Mouse (Mus musculus): ENCODE results near the gene Rbm47.
A peak's percentile ranks its signal among the peaks of the same experiment; 100 is the strongest.

The Rbm47 gene

DNA sequence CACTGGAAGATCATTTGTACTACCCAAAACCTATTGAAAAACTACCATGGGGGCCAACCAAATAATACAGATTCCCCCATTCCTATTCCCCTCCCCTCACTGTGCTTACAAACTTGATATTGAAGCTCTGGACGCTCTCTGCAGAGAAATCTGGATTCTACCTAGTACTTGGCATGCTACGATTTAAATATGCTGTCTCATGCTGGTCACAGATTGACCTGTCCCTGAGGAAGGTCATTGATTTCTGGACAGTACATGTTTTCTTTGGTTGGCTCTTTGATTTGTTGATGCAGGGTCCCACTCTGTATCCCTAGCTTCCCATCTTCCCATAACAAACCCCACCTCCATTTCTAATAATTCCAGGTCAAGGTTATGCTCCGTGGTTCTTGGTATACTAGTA, 88.4 kb downstream of the Rbm47 start:
- DNase-seq = no peak

DNA sequence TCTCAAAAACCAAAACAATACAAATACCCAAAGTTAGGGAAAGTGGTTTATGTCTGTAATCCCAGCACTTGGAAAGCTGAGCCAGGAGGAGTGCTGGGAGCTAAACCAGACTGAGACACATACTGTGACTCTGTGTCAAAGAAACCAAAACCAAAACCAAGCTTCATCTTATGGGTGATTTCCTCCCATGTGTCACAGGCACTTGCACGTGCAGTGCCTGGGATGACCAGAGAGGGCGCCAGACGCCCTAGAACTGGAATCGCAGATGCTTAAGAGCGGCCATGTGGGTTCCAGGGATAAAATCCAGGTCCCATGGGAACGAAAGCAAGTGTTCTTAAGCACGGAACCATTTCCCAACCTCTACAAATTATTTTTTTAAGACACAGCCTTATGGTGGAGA, 89.6 kb downstream of the Rbm47 start:
- peak; percentile 51 to 61 for DNase-seq

DNA sequence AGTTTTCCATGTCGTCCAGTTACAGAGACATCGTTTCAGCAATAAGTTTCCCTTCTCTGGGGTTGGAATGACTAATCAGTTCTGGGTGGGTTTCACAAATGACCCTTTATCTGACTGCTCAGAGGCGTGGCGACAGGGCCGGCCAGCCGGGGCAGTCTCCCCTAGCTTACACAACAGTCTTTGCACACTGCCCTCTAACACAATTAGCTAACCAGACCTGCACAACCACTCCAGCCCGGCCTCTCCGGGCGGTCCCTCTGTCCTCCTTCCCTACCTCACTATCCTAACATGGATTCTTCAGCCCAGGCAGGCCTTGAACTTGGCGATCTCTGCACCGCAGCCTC, 90.7 kb downstream of the Rbm47 start:
- no peak for DNase-seq

DNA sequence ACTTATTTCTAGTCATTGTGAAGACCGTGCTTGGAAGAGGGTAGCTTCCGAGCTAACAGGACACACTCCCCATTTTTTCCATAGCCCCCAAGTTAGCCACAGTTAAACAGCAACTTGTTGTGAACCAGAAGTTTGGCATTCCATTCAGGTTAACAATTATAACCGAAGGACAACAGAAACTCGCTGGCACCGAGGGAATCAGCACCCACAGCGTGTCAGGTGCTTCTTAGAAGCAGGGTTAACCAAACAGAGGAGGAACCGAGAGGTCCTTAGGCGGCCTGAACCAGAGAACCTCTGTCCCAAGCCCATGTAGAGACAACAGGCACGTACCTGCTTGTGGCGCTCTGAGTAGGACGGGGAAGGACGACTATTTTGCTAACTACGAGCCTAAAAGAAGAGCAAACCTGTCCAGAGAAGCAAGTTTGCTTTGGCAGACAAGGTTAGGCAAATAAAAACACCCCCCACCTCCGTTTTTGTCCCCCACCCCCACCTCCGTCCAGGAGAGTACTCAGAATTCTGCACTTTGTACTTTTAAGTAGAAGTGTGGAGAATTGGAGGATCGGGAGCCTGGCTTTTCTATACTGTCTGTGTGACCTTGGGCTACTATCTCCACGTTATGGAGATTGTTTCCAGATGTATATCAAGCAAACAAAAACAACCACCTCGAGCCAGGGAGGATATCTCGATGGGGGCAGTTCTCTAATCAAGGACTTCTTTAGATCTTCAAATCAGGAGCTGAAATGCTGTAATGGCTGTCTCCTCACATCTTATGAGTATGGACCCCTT, 91.3 kb downstream of the Rbm47 start:
- no peak for DNase-seq

DNA sequence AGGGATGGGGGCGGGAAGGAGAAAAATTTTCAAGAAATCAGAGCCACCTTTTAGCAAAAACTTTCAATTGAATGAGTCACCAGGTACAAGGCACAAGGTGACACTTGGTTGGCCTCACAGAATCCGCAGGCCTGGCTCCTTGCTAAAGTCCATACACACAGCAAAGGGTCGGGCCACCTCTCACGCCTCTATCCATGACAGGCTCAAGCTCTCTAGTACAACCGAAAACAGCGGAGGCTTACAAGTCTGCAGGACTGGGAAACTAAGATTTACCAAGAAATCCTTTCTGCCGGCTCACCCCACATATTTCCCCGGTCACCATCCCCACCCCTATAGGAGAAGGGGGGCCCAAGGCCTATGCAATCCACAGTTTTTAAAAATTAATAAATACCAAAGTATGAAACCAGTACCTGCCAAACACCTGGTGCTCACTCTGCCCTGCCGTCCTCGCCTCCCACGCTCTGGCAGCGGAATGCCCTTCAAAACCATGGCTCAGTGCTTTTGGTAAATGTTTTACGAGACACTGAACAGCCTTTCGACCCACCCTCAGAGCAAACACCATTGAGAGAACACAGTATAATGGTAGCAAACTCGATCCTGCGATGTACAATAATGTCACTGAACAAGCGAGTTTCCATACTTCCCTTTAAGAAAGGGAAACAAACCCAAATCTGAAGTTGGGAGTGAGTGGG, 92.2 kb downstream of the Rbm47 start:
- no peak for DNase-seq

DNA sequence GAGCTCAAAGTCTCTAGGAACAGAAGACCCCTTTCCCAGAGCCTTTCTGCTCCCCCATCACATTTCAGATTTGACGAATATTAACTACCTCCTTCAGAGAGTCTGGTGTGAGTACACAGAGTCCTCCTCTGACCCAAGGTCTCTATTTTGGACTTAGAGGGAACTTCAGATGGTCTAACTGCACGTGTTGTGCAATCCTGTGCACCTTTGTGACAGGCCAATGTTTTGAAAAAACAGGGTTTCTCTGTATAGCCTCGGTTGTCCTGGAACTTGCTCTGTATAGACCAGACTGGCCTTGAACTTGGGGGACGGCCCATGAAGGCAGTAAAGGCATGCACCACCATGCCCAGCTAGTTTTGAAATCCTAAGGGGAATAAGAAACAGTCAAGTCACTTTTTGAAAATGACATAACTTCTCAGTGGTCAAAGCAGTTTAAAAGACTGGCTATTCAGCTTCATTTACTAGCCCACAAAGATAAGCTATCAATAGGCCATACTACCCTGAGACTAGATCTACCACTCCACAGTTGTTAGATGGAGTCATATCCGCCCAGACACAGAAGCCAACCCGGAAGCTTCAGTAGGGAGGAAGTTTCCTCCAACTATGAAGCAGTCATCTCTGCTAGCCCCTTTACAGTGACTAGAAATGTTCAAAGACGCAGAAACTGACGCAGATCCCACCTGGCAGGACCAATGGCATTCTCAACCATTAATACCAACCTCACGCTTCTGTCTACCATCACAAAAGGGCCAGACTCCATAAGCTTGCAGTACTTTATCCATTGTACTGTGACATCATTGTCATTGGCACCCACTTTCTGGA, 93.3 kb downstream of the Rbm47 start:
- DNase-seq = no peak

DNA sequence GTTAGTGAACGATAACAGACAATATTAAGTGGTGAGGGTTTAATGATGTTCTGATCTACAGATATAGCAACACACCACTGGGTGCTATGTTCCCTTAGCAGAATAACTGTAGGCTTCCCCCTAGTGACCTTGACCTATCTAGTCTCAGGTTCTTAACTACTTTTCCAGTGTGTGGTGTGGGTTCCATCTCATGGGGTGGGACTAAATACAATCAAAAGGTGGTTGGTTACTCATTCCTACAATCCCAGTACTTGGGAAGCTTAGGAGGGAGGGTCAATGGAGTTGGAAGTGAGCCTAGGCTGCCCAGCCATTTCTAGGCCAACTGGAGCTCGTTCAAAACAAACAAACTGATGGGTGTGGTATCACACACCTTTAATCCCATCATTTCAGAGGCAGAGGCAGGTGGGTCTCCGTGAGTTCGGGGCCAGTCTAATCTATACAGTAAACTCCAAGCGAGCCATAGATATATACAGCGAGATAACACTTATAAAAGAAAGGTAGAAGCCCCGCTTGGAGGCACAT, 94.4 kb downstream of the Rbm47 start:
- DNase-seq = no peak

DNA sequence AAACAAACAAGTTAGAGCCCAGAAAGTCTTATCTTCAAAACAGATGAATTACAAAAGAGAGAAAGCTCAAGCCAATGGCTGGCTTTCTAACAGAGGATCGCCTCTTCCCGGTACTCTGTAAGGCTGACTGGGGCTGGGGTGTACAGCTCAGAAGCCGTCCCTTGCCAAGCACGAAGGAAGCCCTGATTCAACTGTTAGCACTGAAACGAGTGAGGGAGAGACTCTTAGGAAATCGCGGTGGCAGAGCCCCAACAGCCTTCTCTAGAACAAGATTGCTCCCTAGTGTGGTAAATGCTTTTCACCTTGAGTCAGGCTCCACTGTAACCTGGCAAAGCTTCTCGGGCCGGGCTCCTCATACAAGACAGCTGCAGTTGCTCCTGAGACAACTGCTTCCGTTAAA, 95.5 kb downstream of the Rbm47 start:
- DNase-seq = peak in 1 of 2 experiments; percentile 13

DNA sequence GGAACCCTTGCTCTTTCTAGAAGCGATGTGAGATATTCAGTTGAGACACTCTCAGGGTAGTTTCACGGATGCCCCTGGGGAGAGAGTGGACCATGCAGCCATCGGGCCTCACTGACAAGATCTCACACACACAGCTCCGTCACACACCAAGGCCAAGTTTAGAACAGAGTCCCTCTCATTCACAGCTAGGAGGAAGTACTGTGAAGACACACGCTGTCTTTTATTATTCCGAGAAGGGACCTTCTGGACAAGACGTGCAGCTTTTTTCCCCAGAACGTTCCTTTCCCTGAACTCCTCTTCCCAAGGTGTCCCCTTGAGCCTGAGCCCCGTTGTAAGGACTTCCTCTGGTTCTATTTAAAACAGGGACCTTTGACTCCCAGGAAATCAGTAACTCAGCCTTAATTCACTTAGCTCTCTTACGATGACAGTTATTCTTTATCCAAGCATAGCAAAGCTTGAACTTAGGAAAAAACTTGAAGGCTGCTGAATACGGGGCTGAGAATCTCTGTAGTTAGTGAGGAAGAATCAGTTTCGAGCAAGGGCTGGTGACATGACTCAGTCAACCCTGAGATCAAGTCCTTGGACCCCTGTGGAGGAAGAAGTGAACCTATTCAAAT, 96.1 kb downstream of the Rbm47 start:
- DNase-seq = no peak

DNA sequence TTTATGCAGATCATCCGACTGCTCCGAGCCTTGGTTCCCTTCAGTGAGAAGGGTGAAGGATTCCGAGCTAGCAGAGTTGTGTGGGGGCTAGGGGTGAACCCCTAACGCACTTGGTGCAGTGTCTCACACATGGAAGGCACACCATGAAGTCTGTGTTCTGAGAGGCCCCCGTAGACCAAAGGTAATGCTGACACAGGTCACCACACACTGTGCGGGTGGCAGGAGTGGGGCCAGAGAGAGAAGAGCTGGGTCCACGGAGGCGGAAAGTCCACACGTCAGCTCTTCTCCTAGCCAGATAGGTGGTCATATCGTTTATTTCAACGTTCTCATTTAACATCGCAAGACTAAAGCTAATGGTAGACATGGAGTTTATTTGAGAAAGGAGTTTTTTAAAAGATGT, 97.0 kb downstream of the Rbm47 start:
- no peak for DNase-seq

DNA sequence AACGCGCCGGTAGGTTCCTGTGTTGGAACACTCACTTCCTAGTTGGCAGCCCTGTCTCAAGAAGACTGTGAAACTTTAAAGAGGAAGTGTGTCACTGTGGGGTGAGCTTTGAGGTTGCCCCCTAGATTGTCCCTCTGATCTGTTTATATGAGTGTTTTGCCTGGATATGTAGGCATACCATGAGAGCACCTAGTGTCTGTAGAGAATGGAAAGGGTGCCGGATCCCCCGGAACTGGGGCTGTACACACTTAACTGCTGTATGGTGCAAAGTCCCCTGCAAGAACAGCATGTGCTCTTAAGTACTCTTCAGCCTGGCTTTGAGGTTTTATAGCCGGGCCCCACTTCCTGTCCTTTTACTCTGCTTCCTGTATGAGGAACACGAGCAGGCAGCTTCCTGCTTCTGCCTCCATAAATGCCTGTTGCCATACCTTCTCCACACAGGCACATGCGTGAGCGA, 97.9 kb downstream of the Rbm47 start:
- DNase-seq = no peak

DNA sequence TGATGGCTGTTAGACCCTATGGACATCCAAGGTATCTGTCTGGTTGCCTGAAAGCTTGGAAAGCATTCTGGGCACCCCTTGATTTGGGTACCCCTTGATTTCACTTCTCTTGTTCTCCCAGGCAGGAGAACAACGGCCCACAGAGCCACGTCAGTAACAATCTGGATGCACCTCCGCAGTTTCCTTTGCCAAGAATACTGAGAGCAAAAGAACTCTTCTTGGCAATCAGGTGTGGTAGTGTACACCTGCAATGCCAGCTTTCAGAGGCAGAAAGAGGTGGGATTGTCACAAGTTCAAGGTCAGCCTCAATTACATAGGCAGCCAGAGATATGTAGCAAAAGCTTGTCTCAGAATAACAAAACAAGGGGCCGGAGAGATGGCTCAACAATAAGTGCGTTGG, 98.7 kb downstream of the Rbm47 start:
- DNase-seq = no peak

DNA sequence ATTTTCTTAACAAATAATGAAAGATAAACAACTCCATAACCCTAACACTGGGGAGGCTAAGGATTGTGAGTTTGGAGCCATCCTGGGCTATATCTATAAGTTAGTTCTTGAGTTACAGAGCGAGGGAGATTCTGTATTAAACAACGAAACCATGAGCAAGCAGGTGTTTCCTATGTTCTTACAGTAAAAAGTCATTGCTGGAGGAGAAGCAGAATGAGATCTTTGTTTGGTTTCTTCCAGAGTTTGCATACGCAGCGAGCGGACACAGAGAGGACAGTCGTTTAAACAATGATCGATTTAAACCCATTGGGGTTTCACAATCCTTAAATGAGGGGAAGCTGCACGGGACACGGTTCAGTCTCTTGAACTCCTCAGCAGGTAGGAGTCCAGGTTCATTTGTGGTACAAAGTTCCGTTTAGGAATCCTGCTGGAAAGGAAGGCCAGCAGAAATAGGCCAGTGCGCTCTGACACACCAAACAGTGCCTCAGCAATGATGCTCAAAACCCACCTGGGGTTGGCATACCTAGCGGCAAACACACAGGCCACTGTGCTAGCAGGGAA, 99.2 kb downstream of the Rbm47 start:
- no peak for DNase-seq

DNA sequence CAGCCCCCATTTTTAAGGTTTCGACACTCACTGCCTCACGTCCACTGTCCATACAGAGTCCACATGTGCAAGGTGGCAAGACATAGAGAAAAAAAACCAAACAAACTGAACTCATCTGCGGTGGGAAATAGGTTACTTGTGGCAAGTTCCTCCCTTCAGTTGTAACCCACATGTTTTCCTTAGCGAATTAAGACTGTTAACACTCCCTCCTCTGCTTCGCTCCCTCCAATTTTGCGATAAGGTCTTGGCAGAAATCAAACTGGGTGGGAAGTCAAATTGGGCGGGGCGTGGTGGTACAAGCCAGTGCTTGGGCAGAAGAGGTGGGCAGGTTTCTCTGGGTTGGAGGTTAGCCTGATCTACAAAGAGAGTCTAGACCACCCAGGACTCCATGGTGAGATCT, 101.2 kb downstream of the Rbm47 start:
- no peak for DNase-seq

DNA sequence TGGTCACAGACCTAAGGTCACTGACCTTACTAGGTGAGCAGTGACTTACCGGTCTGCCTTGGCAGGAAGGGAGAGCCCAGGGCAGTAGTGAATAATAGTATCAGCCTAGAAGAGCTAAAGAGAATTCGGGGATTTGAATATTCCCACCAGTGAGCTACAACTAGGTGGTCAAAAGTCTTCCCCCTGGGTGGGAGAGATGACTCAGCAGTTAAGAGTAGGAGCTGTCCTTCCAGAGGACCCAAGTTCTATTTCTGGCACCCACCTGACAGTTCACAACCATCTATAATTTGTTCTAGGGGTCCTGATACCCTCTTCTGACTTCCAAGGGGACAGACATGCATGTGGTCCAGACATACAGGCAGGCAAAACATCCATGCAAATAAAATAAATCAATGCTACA, 102.6 kb downstream of the Rbm47 start:
- DNase-seq = no peak

DNA sequence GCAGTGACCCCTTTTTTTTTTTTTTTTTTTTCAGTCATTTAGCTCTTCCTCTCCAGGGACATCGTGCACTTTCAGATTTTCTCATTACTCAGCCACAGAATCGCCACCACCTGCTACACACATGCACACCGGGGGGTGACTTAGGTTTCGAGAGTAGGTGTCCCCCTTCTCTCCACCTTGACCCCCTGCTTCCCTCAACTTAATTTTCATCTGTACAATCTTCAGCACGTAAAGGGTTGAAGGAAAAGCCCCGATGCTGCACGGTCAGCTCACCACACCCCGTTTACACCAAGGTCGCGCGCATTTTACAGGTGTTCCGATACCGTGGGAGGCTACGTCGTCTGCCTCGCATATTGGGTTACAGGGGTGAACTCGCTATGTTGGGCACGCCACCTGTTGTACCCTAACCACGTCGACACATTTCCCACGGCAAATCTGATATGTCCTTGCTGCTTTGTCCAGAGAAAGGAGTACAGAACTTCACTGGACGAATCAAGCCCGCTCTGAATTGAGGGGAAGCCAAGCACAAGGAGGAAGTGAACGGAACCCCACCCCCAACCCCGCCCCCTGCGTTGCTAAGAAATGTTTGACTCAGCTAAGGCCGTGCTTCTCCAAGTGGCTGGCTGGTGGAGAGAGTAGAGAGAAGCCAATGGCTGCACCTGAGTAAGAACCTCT, 103.3 kb downstream of the Rbm47 start:
- peak in 1 of 2 experiments; percentile 15 for DNase-seq

DNA sequence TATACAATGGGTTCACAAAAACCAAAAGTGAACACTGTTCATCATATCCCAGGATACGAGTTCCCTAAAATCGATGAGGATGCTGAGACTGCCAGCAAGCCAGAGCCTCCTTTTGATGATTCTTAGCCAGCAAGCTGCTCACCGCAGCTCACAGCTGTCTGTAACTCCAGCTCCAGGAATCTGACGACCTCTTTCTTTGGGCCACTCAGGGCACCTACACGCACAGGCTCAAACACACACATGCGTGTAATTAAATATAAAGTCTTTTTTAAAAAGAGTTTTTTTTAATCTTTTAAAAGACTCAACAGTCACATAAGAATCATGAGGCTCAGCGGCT, 103.8 kb downstream of the Rbm47 start:
- no peak for DNase-seq

DNA sequence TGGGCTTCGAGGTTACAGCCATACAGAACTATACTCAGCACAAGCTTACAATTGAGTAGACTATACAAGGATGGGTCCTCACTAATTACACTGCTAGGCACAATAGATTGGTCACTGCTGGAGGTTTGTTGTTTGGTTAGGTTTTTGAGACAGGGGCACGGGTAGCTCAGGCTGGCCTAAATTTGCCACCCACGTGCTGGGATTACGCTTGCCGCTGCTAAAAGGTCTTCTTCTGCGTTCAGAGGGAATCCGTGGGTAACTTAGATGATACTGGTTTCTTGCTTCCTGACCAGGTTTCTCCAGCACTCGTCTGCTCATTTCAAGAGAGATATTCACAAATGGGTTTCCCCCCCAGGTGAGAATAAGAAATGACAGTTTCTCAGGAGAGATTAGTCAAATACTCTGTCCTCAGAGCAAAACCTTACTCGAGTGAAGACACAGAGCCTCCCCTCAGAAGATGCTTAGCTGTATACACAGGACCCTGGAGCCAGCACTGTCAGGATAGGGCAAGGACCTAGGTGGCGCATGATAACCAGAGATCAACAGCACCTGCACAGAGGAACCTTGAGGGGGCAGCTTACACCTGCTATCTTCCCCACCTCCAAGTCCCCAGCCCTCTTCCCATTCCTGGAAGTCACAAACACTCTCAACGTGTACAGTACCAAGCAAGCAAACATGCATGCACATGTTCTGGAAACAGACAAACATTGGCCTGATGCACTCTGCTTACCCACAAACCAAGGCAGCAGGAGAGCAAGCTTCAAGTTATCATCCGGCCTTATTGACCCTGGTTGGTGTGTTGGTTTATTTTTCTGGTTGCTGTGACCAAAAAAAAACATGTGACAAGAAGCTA, 104.6 kb downstream of the Rbm47 start:
- DNase-seq = no peak

DNA sequence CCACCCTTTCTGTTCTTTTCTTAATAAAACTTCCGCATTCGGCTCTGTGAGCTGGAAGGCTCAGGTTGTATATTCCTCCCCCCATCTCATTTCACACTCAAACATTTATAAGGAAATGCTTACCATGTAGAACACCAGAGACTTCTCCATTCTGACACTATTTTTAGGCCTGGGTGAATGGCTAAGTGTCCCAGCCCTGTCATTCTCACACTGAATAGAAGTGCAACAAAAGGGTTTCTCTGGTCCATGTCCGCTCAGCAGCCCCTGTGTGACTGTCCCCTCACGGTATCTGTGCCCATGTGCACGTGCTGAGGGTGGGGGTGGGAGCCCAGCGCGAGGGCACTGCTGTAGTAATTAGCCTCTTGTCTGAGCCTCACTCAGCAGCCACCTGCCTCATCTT, 105.7 kb downstream of the Rbm47 start:
- no peak for DNase-seq

DNA sequence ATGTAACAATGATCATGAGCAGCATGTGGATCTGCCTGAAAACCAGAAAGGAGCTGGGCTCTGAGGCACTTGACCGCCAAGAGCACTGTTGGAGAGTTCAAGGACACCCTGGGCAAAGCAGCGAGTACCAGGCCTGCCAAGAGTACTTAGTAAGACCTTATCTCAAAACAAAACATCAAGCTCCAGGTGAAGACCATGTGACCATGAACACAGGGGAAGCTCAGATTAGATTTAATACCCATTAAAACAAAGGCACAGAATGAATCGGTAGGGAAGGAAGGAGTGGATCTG, 110.0 kb downstream of the Rbm47 start:
- DNase-seq = no peak
